Mouse (Mus musculus) olfactory bulb, adult 2 months (tissue): Measurements from ENCODE around the gene Ubac2.

Experiments used
- CTCF ChIP-seq: fragments of 200-500 bp; IDR thresholded peaks from 2 replicates; pipeline ENCODE4 v1.5.1; 2012; ENCODE audit warnings: low read depth, mild to moderate bottlenecking, low read length, moderate library complexity; ENCODE audit not compliant: insufficient read depth
- POLR2A ChIP-seq: fragments of 200-500 bp; IDR thresholded peaks from 2 replicates; pipeline ENCODE4 v1.6.1; 2012; ENCODE audit warnings: mild to moderate bottlenecking, low read depth, low read length, moderate library complexity; ENCODE audit not compliant: insufficient read depth

GRCm38 (mm10) chr14:121829816-121830442 is 48.5 kb upstream of the Ubac2 start:
- TF ChIP-seq CTCF (no peak), POLR2A (no peak)
